Mouse (Mus musculus) limb, embryonic 15.5 days (tissue): ENCODE measurements around the gene Slc16a5. TPM values are rescaled to one million over a fixed set of nuclear protein-coding genes. Genes with fewer than 3 reads are reported as not detected.
"Not testable (repeated sequence)": the region's sequence is repeated elsewhere in the genome, so short reads cannot be mapped to it uniquely, and the experiment has no call there.

ENCODE experiments used
- ATAC-seq: fragments of 200-750 bp; cut with Nextera tagmentation; 2 replicates; pipeline ENCODE4 v1.8.0; 2017; ENCODE audit warnings: low read depth, moderate TSS enrichment; ENCODE audit not compliant: insufficient number of reproducible peaks, low FRiP score, low TSS enrichment
- H3K27ac ChIP-seq: fragments of 300-500 bp; sonication (generic); 2 replicates; pipeline ENCODE4 v1.5.1; 2015; ENCODE audit warnings: moderate library complexity, mild to moderate bottlenecking, inconsistent platforms
- H3K27me3 ChIP-seq: fragments of 300-500 bp; sonication (generic); 2 replicates; pipeline ENCODE4 v1.6.1; 2015; ENCODE audit warnings: inconsistent platforms
- H3K36me3 ChIP-seq: fragments of 300-500 bp; sonication (generic); 2 replicates; pipeline ENCODE4 v1.6.1; 2015; ENCODE audit warnings: inconsistent platforms
- H3K4me1 ChIP-seq: fragments of 300-500 bp; sonication (generic); 2 replicates; pipeline ENCODE4 v1.6.1; 2015; ENCODE audit warnings: inconsistent platforms
- H3K4me2 ChIP-seq: fragments of 300-500 bp; sonication (generic); 2 replicates; pipeline ENCODE4 v1.6.1; 2015; ENCODE audit warnings: mild to moderate bottlenecking, inconsistent platforms
- H3K4me3 ChIP-seq: fragments of 300-500 bp; sonication (generic); 2 replicates; pipeline ENCODE4 v1.5.1; 2015; ENCODE audit warnings: mild to moderate bottlenecking, inconsistent platforms
- H3K9ac ChIP-seq: fragments of 300-500 bp; sonication (generic); 2 replicates; pipeline ENCODE4 v1.6.1; 2015; ENCODE audit warnings: inconsistent platforms
- H3K9me3 ChIP-seq: fragments of 300-500 bp; sonication (generic); 2 replicates; pipeline ENCODE4 v1.6.1; 2016; ENCODE audit warnings: inconsistent platforms
- WGBS: fragments of 180-500 bp; shearing (Covaris S2); methylation state at CpG from one replicate; pipeline ENCODE4 v1.1.7; 2015; 5-methylcytosine and 5-hydroxymethylcytosine counted together
- polyA plus RNA-seq: library from polyadenylated mRNA; unstranded; fragments of >200 nt; fragmentation: Nextera tagmentation; extraction: Ambion mirVana; gene quantifications from 2 replicates; pipeline ENCODE4 v1.2.1, GENCODE M21; 2015

Gene Slc16a5
- polyA plus RNA-seq, 1 experiment from 2014 or later, result not detected

DNA sequence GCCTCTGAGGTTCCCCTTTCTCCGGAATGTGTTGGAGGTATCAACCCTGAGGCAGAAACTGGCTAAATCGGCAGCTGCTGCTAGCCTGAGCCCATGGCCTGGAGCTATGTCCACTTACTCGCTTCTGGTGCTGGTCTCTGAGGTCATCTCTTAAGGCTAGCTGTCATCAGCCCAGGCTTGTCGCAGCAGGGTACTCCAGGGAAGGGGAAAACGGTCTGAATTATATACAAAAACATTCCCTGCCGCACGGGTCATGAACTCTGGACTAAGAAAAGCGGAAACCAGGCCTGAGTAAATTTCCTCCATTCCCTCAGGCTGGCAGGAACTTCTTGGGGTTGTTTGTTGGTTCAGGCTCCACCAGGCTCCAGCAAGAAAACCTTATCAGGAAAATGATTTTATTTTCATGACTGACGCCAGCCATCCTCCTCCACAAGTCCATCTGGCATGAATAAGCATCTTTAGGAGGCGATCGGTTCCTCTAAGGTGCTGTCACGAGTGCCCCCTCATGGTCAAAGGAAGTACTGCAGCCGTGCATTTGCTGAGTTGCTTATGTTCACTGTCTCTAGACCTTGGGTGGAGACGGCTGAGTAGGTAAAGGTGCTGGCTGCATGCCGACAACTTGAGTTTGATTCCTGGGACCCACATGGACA is 11.5 kb downstream of the Slc16a5 start:
- H3K4me1 ChIP-seq, result peaks cover 22% of the 10 kb centered on the region
- peak overlapping the region; percentile 10; the same call in 1 of the 2 replicates for H3K4me3 ChIP-seq
- WGBS, result 10% methylated on average over 15 of the region's 15 CpGs
- no peak overlapping the region for H3K9ac ChIP-seq
- H3K27ac ChIP-seq, result peak overlapping the region; percentile 77; the same call in 1 of the 2 replicates
- no peaks in the 10 kb centered on the region for H3K9me3 ChIP-seq
- H3K27me3 ChIP-seq, result no peaks in the 10 kb centered on the region
- no peaks in the 10 kb centered on the region for H3K36me3 ChIP-seq
- no peak overlapping the region for H3K4me2 ChIP-seq
- no peak for ATAC-seq

DNA sequence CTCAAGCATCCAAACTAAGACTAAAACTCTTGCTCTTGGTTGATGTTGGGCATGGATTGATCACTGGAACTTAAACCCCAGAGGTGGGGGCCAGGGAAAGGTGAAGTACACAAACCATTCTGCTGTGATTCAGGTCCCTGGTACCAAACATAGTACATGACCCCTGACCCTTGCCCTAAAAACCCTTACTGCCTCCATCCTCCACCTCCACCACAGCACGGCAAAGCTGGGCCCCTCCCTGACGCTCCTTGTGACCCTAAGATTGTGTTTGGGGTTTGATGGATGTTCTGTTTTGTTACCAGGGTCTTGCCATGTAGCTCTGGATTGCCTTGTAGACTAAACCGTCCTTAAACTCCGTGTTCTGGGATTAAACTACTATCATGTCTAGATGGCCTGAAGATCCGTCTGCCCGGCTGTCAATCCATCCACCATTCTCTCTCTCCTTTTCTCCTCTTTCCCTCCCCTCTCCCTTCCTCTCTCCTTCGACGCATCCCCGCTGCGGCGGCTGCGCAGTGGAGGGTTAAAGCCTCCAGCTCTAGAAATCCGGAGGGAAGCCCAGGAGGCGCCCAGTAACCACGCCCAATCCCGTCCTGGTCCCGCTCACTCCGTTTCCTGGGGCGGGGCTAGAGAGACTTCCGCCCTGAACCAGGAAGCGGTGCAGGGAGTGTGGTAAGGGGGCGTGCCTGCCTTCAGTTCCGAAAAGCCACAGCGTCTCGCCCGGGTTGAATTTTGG is 12.9 kb downstream of the Slc16a5 start, which contains the start of gene Armc7:
Armc7 (plus strand) TSS at position 643 of the 733 bp plus-strand sequence.
- Histone ChIP-seq H3K27ac (peak within 1 kb of the TSS; percentile 77), H3K36me3 (peaks cover 5% of the 10 kb centered on the region), H3K4me3 (peak within 1 kb of the TSS; percentile 84), H3K4me1 (peaks cover 22% of the 10 kb centered on the region), H3K9ac (peak within 1 kb of the TSS; percentile 76), H3K27me3 (no peaks in the 10 kb centered on the region), H3K4me2 (peak within 1 kb of the TSS; percentile 91), H3K9me3 (no peaks in the 10 kb centered on the region)
- WGBS, result under 1% methylated on average over 26 of the region's 26 CpGs
- ATAC-seq, result peak; percentile 94

DNA sequence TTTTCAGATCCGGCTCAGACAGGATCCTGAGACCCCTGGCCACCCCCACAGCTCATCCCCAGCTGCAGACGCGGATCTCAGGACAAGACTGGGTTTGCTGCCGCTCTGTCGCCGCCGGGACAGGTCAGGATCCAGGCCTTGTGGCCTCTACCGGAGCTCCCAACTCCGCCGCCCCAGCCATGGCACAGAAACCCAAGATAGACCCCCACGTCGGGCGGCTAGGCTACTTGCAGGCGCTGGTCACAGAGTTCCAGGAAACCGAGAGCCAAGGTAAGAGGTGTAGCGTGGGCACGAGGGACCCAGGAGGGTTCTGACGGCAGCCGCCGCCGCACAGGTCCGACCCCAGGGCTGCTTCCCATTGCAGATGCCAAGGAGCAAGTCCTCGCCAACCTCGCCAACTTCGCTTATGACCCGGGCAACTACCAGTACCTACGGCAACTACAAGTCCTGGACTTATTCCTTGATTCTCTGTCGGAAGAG is 13.5 kb downstream of the Slc16a5 start:
- H3K27ac ChIP-seq, result peak overlapping the region; percentile 38; the same call in 1 of the 2 replicates
- H3K4me2 ChIP-seq, result peak overlapping the region; percentile 91
- H3K4me1 ChIP-seq, result peaks cover 22% of the 10 kb centered on the region
- peak overlapping the region; percentile 84 for H3K4me3 ChIP-seq
- ATAC-seq, result peak; percentile 30
- no peaks in the 10 kb centered on the region for H3K9me3 ChIP-seq
- WGBS, result 3% methylated on average over 28 of the region's 28 CpGs
- H3K27me3 ChIP-seq, result no peaks in the 10 kb centered on the region
- H3K36me3 ChIP-seq, result peaks cover 5% of the 10 kb centered on the region
- peak overlapping the region; percentile 76 for H3K9ac ChIP-seq

DNA sequence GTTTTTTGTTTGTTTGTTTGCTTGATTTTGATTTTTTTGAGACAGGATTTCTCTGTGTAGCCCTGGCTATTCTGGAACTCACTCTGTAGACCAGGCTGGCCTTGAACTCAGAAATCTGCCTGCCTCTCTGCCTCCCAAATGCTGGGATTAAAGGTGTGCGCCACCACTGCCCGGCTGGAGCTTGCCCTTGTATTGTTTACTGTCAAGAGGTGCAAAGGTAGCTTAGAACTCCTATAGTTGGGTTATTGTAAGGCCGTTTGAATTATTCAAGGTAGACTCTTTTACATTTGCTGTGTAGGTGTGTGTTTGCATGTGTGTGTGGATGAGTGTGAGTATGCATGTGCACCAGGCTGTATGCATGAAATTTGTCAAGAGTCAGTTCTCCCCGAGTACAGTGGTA is 14.4 kb downstream of the Slc16a5 start:
- peaks cover 22% of the 10 kb centered on the region for H3K4me1 ChIP-seq
- peak overlapping the region; percentile 76; the same call in 1 of the 2 replicates for H3K9ac ChIP-seq
- WGBS, result 77% methylated on average over 4 of the region's 4 CpGs
- not testable (repeated sequence) for H3K27me3 ChIP-seq, H3K9me3 ChIP-seq, ATAC-seq, H3K36me3 ChIP-seq, H3K27ac ChIP-seq
- peak overlapping the region; percentile 91; the same call in 1 of the 2 replicates for H3K4me2 ChIP-seq
- peak overlapping the region; percentile 84; the same call in 1 of the 2 replicates for H3K4me3 ChIP-seq

DNA sequence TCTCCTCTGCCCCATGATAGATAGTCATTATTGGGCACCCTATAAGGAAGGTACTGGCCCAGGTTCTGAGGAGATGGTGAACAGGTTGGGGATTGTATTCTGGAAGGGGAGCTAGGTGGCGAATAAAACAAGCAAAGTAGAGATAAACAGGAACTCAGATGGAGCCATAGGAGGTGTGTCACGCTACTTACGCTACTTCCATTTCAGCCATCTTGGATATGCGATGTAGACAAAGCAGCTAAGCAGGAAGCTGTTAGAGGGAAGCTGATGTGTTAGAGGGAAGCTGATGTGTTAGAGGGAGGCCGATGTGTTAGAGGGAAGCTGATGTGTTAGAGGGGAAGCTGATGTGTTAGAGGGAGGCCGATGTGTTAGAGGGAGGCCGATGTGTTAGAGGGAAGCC is 15.1 kb downstream of the Slc16a5 start:
- peaks cover 22% of the 10 kb centered on the region for H3K4me1 ChIP-seq
- H3K27me3 ChIP-seq, H3K4me3 ChIP-seq, H3K9me3 ChIP-seq, H3K9ac ChIP-seq, ATAC-seq, H3K27ac ChIP-seq, H3K4me2 ChIP-seq: not testable (repeated sequence)
- 82% methylated on average over 7 of the region's 7 CpGs for WGBS
- peaks cover 11% of the 10 kb centered on the region for H3K36me3 ChIP-seq

DNA sequence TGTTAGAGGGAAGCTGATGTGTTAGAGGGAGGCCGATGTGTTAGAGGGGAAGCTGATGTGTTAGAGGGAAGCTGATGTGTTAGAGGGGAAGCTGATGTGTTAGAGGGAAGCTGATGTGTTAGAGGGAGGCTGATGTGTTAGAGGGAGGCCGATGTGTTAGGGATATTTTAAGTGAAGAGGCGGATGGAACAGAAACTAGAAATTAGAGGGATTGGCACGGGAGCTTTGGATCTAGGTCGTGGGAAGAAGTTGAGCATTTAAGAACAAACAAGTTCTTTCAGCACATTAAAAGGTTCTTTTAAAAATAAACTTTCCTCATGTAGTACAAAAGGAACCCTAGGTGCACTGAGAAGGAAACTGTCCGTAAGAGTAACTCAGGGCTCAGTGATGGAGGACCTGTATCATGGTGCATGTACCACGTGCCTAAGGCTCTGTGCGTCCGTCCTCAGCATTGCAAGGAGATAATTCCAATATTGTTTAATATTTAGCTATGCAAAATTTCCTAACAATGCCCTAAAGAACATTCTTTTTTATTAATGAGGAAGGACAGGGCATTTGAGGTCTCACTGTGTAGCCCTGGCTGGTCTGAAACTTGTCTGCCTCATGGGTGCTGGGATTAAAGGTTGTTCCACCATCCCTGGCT is 16.1 kb downstream of the Slc16a5 start:
- H3K4me1 ChIP-seq, result peaks cover 22% of the 10 kb centered on the region
- no peaks in the 10 kb centered on the region for H3K9me3 ChIP-seq
- 86% methylated on average over 9 of the region's 9 CpGs for WGBS
- no peak overlapping the region for H3K4me2 ChIP-seq
- no peak overlapping the region for H3K27ac ChIP-seq
- no peak for ATAC-seq
- no peak overlapping the region for H3K4me3 ChIP-seq
- peaks cover 11% of the 10 kb centered on the region for H3K36me3 ChIP-seq
- no peaks in the 10 kb centered on the region for H3K27me3 ChIP-seq
- no peak overlapping the region for H3K9ac ChIP-seq

DNA sequence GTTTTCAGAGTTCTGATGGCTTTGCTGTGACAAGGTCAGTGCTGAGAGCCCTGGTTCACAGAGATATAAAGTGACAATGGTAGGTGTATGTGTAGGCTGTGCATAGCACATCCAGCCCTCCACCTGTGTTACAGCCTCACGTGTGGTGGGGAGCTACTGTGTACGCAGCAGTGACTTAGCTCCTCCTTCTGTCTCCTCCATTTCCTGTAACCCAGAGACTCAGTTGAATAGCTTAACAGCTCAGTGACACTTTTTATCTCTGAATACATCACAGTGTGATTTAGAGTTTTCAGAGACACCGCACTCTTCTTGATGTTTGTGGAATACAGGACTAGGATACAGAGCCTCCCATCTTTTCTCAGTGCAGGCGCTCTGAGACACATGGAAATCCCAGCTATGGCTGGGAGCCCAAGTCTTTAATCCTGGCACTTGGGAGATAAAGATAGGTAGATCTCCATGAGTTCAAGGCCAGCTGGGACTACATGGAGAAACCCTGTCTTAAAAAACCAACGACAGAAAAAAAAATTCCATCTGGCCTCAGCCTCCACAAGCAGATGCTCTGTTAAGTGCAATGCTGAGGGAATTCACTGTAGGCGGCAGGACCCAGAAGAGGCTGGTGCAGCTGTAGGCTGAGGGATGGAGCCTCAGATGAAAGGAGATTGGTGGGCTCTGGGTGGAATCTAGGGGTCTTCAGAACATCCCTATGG is 19.4 kb downstream of the Slc16a5 start:
- no peak for ATAC-seq
- Histone ChIP-seq H3K4me2 (no peak overlapping the region), H3K27ac (no peak overlapping the region), H3K36me3 (peaks cover 14% of the 10 kb centered on the region), H3K4me1 (peaks cover 5% of the 10 kb centered on the region), H3K4me3 (no peak overlapping the region), H3K27me3 (no peaks in the 10 kb centered on the region), H3K9ac (no peak overlapping the region), H3K9me3 (no peaks in the 10 kb centered on the region)
- 83% methylated on average over 6 of the region's 6 CpGs for WGBS

DNA sequence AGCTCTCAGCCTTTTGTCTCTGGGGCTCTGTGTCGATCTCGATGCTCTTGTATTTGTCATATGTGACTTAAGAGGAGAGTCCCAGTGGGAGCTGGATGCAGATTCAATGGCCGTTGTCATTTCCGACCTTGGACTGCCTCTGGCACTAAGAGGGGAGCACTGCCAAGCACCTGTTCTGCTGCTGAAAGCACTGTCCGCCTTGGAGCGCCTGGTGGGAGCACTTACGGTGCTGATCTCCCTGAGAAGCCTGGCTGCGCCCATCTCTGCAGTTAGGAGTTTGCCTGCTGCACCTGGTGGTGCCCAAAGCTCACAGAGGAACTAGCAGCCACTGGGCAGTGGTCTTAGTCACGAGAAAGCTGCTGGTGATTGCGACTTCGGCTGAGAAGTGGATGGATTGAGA is 21.0 kb downstream of the Slc16a5 start:
- H3K4me2 ChIP-seq, result no peak overlapping the region
- no peak overlapping the region for H3K27ac ChIP-seq
- WGBS, result 67% methylated on average over 11 of the region's 11 CpGs
- no peaks in the 10 kb centered on the region for H3K27me3 ChIP-seq
- 0 out of 2 replicates have a peak, but pooled peaks cover 3% of the 10 kb centered on the region for H3K4me1 ChIP-seq
- no peak overlapping the region for H3K4me3 ChIP-seq
- no peak for ATAC-seq
- H3K36me3 ChIP-seq, result peaks cover 14% of the 10 kb centered on the region
- H3K9me3 ChIP-seq, result no peaks in the 10 kb centered on the region
- no peak overlapping the region for H3K9ac ChIP-seq

DNA sequence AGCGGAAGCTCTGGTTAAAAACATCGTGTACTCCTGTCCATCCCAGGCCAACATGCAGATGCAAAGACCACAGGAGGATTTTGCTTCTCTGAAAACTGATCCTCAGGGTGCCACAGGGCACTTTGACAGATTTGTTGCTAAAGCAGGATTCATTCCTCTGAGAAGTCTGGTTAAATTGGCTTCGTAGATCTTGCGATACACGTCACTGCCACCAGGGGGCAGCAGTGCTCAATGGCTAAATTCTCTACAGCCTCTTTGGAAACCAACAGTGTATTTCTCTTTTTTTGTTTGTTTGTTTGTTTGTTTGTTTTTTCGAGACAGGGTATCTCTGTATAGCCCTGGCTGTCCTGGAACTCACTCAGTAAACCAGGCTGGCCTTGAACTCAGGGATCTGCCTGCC is 21.5 kb downstream of the Slc16a5 start:
- Histone ChIP-seq H3K4me3 (no peak overlapping the region), H3K27ac (no peak overlapping the region), H3K9ac (no peak overlapping the region), H3K36me3 (peaks cover 18% of the 10 kb centered on the region), H3K4me2 (no peak overlapping the region), H3K4me1 (0 out of 2 replicates have a peak, but pooled peaks cover 3% of the 10 kb centered on the region), H3K9me3 (no peaks in the 10 kb centered on the region), H3K27me3 (no peaks in the 10 kb centered on the region)
- 19% methylated on average over 6 of the region's 6 CpGs for WGBS
- ATAC-seq, result no peak

DNA sequence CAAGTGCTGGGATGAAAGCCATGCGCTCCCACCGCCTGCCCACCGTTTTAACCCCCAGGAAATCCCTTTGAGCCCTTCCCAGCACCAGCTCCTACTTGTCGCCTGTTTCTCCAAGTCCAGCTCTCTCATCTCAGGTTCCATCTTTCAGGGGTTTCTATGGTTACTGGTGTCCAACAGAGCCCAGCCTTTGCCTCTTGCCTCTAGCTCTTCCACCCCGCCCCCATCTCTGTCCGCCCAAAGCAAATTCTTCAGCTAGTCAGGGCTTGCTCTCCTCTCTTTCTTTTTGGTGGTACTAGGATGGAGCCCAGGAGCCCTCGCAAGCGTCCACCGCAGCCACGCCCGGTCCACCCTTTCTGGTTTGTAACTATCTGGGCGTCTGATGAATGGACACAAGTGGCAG is 22.9 kb downstream of the Slc16a5 start:
- H3K4me2 ChIP-seq, result no peak overlapping the region
- no peaks in the 10 kb centered on the region for H3K9me3 ChIP-seq
- ATAC-seq, result 0 out of 2 replicates have a peak, but pooled peaks have one; percentile 2
- H3K9ac ChIP-seq, result no peak overlapping the region
- H3K27me3 ChIP-seq, result no peaks in the 10 kb centered on the region
- no peak overlapping the region; the same call in 1 of the 2 replicates for H3K27ac ChIP-seq
- H3K36me3 ChIP-seq, result peaks cover 24% of the 10 kb centered on the region
- H3K4me3 ChIP-seq, result no peak overlapping the region
- WGBS, result 60% methylated on average over 12 of the region's 12 CpGs
- peaks cover 3% of the 10 kb centered on the region; the same call in 1 of the 2 replicates for H3K4me1 ChIP-seq

DNA sequence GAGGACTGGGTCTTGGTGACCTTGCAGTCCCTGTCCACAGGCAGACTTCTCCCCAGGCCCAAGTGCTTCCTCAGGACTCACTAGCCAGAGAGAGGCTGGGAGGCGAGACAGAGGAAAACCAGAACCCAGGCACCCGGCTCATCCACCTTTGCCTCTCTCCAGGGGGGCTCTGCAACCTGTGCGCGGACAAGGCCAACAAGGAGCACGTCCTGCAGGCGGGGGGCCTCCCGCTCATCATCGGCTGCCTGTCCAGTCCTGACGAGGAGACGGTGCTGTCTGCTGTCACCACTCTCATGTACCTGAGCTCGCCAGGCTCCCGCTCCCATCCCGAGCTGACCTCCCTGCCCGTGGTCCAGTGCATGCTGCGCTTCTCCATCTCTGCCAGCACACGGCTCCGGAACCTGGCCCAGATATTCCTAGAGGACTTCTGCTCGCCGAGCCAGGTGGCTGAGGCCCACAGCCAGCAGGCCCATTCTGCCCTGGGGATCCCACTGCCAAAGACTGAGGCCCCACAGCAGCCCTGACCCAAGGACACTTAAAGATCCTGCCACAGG is 26.4 kb downstream of the Slc16a5 start:
- no peak overlapping the region for H3K27ac ChIP-seq
- ATAC-seq, result no peak
- no peak overlapping the region for H3K9ac ChIP-seq
- H3K27me3 ChIP-seq, result no peaks in the 10 kb centered on the region
- no peaks in the 10 kb centered on the region for H3K9me3 ChIP-seq
- peaks cover 18% of the 10 kb centered on the region for H3K4me1 ChIP-seq
- H3K4me2 ChIP-seq, result no peak overlapping the region
- no peak overlapping the region for H3K4me3 ChIP-seq
- WGBS, result 85% methylated on average over 19 of the region's 19 CpGs
- H3K36me3 ChIP-seq, result peaks cover 17% of the 10 kb centered on the region
